Mouse (Mus musculus) spleen, postnatal 4 days (tissue): Measurements from ENCODE around the gene Fgf18.

ENCODE experiments used
- DNase-seq, 2 experiments: peaks; one replicate each; pipeline ENCODE4 v3.0.0; 2022; ENCODE audit warnings: low spot score in 2 of 2

Fgf18 gene

GRCm38 (mm10) chr11:33150364-33150763, 3.2 kb upstream of the Fgf18 start:
- no peak for DNase-seq

GRCm38 (mm10) chr11:33149453-33149852, 2.3 kb upstream of the Fgf18 start:
- no peak for DNase-seq

GRCm38 (mm10) chr11:33149088-33149436, 1.9 kb upstream of the Fgf18 start:
- DNase-seq = no peak

DNA sequence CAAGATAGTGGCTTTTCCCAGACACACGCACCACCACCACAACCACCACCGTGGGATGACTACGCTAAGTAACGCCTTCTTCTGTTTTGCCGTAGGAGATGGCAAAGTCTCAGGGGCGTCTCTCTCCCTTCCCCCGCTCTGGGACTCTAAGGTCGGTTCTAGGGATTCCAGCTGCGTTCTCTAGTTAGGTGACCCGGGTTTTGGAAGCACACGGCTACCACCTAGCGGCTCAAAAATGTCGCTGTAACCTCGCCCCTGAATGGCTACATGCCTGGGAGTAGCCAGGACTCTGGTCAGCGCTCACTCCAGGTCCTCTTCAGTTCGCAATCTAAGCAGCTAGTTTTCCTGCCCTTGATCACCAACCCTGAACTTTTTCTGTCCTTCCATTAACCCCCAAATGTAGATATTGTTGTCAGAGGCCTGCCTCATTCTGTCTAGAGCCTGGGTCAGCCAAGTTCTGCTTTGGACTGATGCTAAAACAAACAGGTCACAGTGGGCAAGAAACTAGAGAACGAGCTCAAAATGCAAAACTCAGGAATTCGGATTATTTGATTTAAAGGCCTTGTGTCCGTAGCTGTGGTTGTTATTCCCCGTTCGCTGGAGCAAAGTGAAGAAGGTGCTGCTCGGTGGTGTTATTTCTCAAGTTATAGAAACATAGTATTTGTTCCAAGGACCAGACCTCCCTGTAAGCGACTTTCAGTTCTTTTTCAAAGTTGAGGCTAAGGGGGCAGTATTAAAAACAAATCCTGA, 1.3 kb upstream of the Fgf18 start:
- peak; percentile 51 to 77 for DNase-seq

DNA sequence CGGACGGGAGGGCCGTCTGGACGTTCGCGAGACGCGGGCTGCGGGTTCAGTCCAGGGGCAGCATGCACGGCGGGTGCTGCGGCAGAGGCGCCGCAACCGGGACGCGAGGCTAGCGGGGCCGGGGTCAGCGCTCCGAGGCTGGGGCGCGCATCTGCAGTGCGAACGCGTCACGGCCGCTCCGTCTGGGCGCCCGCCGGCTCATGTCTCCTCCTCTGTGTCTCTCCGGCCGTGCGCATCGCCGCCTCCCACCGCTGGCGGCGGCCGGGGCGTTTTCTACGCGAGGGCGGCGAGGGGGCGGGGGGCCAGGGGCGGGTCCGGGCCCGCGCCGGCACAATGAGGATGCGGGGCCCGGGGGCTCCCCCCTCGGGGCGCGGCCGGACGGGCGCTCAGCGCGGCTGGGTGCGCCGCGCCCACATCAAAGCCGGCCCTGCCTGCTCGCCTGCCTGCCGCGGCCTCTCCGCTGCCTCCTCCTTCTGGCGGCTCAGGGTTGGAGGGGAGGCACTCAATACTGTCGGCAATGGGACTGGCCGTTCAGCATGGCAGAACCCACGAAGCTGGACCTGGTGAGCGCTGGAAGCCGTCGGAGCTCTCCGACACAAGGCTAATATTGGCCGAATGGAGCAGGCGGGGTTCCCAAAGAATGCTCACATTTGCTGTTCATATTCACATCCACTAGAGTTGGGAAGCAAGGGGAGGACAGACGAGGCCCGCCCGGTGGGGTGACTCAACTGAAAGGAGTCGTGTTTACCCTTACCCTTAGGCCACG, 555 bp upstream of the Fgf18 start:
- peak in 1 of 2 experiments; percentile 28 for DNase-seq

DNA sequence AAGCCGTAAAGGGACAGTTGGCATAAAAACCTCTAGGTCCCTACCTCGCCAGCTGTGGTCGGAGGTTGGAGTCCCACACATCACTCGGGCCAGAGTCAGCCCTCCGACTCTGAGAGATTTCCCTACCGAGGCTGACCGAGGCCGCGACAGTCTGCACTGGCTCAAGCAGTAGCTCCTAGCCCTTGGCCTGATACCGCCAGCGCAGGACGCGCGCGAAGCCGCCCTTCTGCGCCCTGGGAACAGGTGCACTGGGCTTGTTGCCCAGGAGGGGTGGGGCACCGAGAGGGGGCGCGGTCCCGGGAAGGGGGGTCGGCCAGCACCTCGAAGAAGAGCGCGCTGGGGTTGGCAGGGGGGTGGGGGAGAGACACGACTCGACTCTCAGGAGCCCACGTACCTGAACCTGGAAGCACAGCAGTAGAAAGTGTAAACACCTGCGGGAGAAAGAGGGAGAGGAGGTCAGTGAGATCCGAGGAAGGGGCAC, 509 bp downstream of the Fgf18 start:
- no peak for DNase-seq

GRCm38 (mm10) chr11:33146143-33146497, 1.1 kb downstream of the Fgf18 start:
- no peak for DNase-seq

DNA sequence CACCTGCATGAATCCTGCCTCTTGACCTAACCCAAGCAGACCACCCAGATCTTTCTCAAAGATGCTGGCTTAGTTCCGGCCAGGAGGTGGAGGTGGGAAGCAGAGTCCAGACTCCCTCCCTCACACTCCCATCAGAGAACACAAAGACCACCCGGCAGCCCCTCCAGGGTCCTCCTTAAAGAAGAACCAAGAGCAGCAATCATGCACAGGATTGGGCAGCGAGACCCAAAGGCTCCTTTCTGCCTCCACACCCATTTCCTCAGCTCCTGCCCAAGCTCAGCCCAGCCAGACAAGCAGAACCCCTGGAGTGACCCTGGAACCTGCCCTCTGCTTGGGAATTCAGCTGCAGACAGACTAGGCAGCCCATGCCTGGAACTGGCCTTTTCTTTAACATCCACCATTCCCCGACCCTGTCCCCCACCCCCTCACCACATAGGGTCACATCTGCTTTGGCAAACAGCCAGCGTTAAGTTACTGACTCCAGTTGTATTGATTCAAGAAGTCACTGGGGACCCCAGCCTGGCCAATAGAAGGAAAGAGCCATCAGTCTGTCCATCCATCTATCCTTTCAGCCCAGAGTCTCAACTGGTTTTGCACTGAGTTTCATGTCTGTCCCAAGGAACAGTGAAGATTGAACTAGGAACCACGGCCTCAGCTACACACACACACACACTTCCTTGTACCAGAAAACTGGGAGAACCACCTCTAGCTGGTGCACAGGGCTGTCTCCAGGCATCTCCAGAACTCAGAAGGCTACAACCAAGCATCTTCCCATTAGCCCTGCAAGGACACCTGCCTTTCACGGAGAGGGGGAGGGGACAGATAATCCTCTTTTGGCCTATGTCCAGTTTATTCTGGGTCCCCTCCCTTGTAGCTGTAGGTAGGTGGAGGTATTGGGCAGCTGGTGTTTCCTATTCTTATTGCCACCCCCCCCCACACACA, 1.7 kb downstream of the Fgf18 start:
- DNase-seq = peak in 1 of 2 experiments; percentile 47

DNA sequence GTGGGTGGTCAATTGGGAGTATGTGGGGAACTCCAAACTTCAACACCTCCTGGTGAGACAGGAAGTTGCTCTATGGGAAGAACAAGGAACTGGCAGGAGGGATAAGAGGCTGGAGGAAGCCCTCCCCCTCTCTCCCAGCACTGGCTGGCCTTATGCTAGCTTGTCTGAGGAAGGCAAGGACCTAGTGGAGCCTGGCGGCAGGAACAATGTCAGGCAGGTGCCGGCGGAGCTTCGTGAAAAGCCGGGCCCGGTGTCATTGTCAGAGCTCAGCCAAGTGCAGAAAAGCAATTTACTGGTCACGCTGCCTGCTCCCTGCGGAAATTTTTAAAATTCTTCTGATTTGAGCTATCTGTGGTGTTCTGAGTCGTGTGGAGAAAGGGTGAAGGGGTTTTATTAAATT, 3.3 kb downstream of the Fgf18 start:
- DNase-seq = no peak

- DNase-seq = no peak
Observed at GRCm38 (mm10) chr11:33142801-33143200, 4.4 kb downstream of the Fgf18 start.

- no peak for DNase-seq
Observed at GRCm38 (mm10) chr11:33140111-33140460, 7.1 kb downstream of the Fgf18 start.

DNA sequence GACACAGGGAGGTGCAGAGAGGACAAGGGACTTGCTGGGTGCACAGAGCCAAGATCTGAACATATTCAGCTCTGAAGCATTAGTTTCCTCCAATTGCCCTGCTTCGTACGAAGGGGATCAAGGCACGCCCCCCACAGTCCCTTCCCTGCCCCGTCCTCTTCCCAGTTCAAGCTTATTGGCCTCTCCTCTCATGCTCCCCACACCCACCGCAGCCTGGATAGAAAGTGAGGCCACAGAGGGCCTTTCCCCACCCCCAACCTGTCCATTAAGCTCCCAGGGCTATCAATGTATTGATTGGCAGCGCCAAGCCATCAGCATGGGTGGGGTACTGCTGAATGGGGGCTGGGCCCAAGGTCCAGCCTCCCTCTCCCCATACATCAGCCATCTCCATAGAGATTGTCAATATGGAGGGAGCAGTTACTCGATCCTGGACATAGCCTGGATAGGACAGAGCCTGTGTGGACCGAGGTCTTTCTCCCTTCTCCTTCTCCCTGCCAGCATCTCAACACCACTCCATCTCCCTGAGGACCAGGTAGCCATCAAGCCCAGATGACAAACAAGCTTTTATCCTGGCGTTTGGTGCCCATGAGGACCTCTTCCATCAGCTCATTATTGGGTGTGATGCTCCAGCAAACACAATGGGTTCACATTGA, 7.6 kb downstream of the Fgf18 start:
- no peak for DNase-seq

DNA sequence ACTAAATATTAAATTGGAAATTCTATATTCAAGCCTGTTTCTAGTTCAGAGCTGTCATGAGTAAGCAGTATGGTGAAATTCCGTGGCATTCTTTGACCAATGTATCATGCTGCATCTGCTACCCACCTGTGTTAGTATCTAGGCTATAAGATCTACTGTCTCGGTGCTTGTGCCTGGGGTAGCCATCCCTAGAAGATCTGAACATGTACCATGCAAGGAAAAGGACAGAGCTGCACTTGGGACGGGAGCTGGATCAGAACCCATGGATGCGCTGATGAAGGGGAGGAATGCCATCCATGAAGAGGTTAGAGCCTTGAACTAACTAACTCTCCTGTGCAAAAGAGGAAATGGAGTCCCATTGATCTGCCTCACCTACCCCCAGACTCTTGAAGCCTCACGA, 8.5 kb downstream of the Fgf18 start:
- DNase-seq = no peak

DNA sequence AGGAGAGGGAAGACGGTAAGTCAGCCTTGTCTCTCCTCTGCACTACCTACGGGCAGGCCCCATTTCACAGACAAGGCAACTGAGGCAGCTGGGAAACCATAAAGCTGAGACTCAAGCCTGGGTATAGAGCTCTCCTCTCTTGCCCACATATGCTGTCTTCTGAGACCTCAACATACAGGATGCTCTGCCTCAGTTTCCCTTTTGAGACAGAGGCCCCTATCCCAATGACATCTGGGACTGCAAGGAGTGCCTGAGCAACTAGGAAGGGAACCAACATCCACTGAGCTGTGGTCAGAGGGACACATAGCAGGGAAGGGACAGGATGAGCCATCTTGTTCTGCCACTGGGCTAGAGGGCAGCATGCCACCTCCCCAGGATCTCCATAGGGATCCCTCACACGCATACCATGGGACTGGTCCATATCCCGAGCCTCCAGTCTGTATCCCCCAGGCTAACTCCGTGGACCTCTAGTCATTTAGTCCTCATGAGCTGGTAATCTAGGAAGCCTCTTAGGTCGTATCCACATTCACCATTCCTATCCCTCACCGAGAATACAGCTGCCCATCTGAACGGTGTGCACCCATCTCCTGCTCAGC, 12.7 kb downstream of the Fgf18 start:
- DNase-seq = no peak

DNA sequence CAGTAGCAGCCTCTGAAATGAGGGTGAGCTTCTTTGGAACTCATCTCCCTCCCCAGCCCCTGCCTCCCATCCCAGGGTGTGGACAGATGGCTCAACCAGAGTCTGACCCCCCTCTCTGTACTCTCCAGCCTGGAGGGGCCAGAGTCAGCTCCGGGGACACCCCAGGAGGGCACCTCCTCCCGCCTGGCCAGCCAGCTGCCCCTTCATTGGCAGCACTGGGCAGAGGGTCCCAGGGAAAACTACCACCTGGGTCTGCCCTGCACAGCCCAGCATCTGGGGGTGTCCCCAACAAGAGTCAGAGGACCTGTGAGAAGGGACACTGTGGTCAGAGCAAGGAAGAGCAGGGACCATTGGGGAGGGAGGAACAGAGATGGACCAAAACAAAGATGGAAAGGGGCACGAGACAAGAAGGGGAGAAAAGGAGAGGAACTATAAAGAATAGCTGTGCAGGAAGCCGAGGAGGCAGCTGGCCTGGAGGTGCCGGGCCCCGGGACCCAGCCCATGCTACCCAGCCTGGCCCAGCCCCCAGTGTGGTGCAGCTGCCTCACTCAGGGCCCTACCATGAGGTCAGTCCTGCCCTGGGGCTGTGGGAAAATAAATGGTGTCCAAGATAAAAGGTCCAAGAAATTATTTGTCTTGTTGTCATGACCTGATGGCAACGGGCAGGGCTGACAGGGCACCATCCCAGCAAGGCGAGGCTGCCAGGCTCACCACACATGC, 14.4 kb downstream of the Fgf18 start:
- DNase-seq = no peak

GRCm38 (mm10) chr11:33127058-33127457, 20.1 kb downstream of the Fgf18 start:
- DNase-seq = no peak

DNA sequence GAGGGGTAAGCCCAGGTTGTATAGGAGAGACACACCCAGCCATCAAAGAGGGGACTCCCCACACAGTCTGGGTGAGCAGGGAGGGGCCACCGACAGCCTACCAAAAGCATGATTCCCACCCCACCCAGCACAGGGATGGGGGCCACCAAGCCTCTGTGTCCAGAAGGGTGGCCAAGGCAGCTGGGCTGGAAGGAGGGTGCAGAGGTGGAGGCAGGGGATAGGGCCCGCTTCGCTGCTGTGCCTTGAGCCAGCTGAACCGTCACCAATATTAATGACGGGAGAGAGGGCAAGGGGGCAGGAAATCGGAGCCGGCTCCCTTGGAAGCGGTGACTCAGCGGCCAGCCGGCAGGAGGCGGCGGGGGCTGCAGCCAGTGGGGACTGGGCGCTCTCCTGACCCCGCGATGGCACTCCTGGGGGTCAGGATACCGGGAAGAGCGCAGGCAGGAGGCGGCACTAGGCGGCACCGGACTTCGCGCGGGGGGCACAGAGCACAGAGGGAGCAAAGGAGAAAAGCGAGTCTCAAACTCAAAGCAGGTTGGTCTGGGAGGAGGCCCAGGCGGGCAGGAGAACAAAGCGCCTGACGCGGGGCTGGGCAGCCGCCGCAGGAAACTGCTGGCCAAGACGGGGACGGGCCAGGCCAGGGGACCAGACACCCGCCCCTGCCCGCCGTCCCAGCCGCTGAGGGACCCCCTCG, 24.5 kb downstream of the Fgf18 start:
- DNase-seq = no peak

DNA sequence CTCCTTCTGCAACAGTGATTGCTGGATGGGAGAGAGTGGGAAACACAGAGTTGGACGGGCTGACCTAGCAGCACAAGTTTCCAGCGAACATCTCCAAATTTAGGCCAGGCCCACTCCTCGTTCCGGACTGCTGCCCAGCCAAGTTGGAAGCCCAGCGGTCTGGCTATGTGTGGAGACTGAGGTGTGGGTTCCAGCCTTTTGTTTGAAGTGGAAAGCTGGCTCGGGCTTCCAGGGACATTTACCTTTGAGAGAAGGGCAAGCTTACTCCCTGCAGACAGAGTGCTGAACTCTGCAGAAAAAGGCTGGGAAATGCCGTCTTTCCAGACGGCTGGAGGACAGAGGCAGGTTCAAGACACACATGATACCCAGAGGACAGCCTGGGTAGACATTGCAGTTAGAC, 27.6 kb downstream of the Fgf18 start:
- no peak for DNase-seq

DNA sequence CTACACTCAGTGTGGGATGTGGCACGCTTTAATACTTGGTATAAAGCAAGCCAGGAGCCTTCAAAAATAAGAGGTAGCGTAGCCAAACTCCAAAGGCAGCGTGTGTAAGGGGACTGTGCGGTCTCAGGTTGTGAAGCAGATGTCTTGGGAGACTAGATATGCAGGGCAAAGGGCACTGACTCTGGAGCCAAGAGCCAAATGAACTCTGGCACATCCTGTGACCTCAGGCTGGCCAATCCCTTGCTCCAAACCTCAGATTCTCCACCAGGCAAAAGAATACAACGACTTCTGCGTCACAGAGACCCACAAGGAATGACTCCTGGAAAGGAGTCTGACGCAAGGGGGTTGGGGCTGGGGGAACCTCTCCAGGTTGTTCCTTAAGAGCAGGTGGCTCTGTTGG, 28.1 kb downstream of the Fgf18 start:
- DNase-seq = no peak

DNA sequence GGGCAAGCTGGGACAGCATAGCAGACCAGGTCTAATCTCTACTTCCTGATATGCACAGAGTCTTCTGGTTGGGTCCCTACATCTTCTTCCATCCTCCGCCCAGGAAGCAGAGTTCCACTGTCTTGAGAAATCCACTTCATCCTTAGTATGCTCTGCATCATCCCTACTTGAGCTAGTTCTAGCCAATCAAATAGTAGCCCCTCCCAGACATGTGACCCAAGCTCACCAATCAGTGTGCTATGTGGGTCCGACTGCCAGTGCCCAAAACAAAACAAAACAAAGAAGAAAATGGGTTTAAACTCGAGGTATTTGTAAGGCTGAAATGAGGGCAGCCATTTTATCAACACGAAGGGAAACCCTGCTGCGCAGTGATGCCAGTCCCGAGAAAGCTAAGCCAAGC, 28.7 kb downstream of the Fgf18 start:
- DNase-seq = no peak
